8 mouse cellular contexts compared by ENCODE assay signal in the genomic region with DNA sequence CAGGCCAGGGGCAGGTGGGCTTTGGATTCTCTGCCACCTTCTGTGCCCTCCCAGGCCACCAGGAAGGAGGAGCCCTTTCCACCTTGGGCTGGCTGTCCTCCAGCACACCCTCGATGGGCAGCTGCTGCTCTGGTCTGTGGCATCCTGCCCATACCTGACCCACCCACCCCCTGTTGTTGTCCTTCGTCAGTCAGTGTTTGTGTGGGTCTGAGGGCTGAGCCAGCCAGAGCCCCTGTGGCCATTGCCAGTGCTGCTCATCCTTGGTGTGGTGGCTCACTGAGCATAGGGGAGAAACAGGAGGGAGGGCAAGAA. TPM values are rescaled to one million over a fixed set of nuclear protein-coding genes. Genes with fewer than 3 reads are reported as not detected.
DNase-seq lines count a peak whose midpoint lies in the region; ATAC-seq and TF ChIP-seq lines count a peak whose summit lies in the region.

No protein-coding gene starts in this region.

- DNase-seq in adrenal gland, postnatal 14 days = peak; percentile 31
- no peak for DNase-seq in adrenal gland, adult 2 months
- no peak for DNase-seq in lung, postnatal 0 days (ENCODE audit: low spot score)
- no peak for DNase-seq in lung, postnatal 14 days
- DNase-seq in cerebellum, postnatal 36 days = no peak
- DNase-seq in gastrocnemius, postnatal 36 days = no peak

- H3K27ac ChIP-seq in lung, postnatal 0 days (ENCODE audit: low read length) = no peak overlapping the region
- no peak overlapping the region for H3K27ac ChIP-seq in limb, embryonic 12.5 days
- 0 out of 2 replicates have a peak overlapping the region, but pooled peaks have one; percentile 16 for H3K27ac ChIP-seq in stomach, embryonic 15.5 days

- peaks cover 12% of the 10 kb centered on the region for H3K27me3 ChIP-seq in lung, postnatal 0 days (replicated peaks; ENCODE audit: insufficient read depth, low read length)
- H3K27me3 ChIP-seq in limb, embryonic 12.5 days = peaks cover 73% of the 10 kb centered on the region
- H3K27me3 ChIP-seq in stomach, embryonic 15.5 days (replicated peaks) = peaks cover 18% of the 10 kb centered on the region

- H3K4me1 ChIP-seq in lung, postnatal 0 days (ENCODE audit: insufficient read depth, low read depth, low read length) = peaks cover 4% of the 10 kb centered on the region; the same call in 1 of the 2 replicates
- peaks cover 36% of the 10 kb centered on the region for H3K4me1 ChIP-seq in limb, embryonic 12.5 days (replicated peaks)
- H3K4me1 ChIP-seq in stomach, embryonic 15.5 days = peaks cover 27% of the 10 kb centered on the region

- H3K9me3 ChIP-seq in lung, postnatal 0 days (ENCODE audit: low read length) = no peaks in the 10 kb centered on the region
- no peaks in the 10 kb centered on the region for H3K9me3 ChIP-seq in limb, embryonic 12.5 days
- no peaks in the 10 kb centered on the region for H3K9me3 ChIP-seq in stomach, embryonic 15.5 days

- intact Hi-C loops in gastrocnemius, postnatal 36 days (cut with DNase I) = no loop called here

- H3K4me2 ChIP-seq in lung, postnatal 0 days (replicated peaks; ENCODE audit: low read depth, low read length) = peak overlapping the region; percentile 41; the same call in 1 of the 2 replicates
- peak overlapping the region; percentile 48 for H3K4me2 ChIP-seq in limb, embryonic 12.5 days
- H3K4me2 ChIP-seq in stomach, embryonic 15.5 days = peak overlapping the region; percentile 49

- WGBS in lung, postnatal 0 days = 17% methylated on average over 2 of the region's 2 CpGs
- WGBS in limb, embryonic 12.5 days = 56% methylated on average over 2 of the region's 2 CpGs
- 41% methylated on average over 2 of the region's 2 CpGs for WGBS in stomach, embryonic 15.5 days

- no peaks in the 10 kb centered on the region for H3K36me3 ChIP-seq in lung, postnatal 0 days (ENCODE audit: insufficient read depth, low read length)
- no peaks in the 10 kb centered on the region for H3K36me3 ChIP-seq in limb, embryonic 12.5 days
- H3K36me3 ChIP-seq in stomach, embryonic 15.5 days = no peaks in the 10 kb centered on the region

- H3K4me3 ChIP-seq in lung, postnatal 0 days (ENCODE audit: low read depth, low read length) = no peak overlapping the region
- 0 out of 2 replicates have a peak overlapping the region, but pooled peaks have one; percentile 11 for H3K4me3 ChIP-seq in limb, embryonic 12.5 days (replicated peaks)
- H3K4me3 ChIP-seq in stomach, embryonic 15.5 days (replicated peaks) = peak overlapping the region; percentile 23

- no peak for TF ChIP-seq CTCF in lung, postnatal 0 days (IDR thresholded peaks at IDR 0.05)

- TF ChIP-seq EP300 in lung, postnatal 0 days (IDR thresholded peaks at IDR 0.05) = no peak

- no peak for ATAC-seq in lung, postnatal 0 days
- ATAC-seq in limb, embryonic 12.5 days (ENCODE audit: insufficient number of reproducible peaks, insufficient read depth, low FRiP score, low TSS enrichment, low read depth) = 0 out of 2 replicates have a peak, but pooled peaks have one; percentile 1
- ATAC-seq in stomach, embryonic 15.5 days (ENCODE audit: insufficient read depth, low FRiP score, low read depth) = no peak

- no peak overlapping the region for H3K9ac ChIP-seq in lung, postnatal 0 days (replicated peaks; ENCODE audit: low read depth)
- H3K9ac ChIP-seq in limb, embryonic 12.5 days (replicated peaks) = peak overlapping the region; percentile 42; the same call in 1 of the 2 replicates
- no peak overlapping the region for H3K9ac ChIP-seq in stomach, embryonic 15.5 days

RNA-seq across cellular contexts. Expression of a gene that starts 11.4 kb away (rescaled TPM):
- 36.1 and 36.9 TPM in 2 replicates for total RNA-seq in adrenal gland, postnatal 14 days (2021)
- 10 to 100 TPM; 43.2 to 48.1 TPM for total RNA-seq in adrenal gland, adult 2 months (2021)
- polyA plus RNA-seq in adrenal gland, adult 2 months (2012; rRNA removed) = 84.2 and 96.5 TPM in 2 replicates
- 48.4 and 48.5 TPM in 2 replicates for polyA plus RNA-seq in lung, postnatal 0 days (2015; fragmentation: Nextera tagmentation; extraction: Ambion mirVana)
- 47.0 and 47.7 TPM in 2 replicates for polyA plus RNA-seq in limb, embryonic 12.5 days (2016; fragmentation: Nextera tagmentation; extraction: Ambion mirVana)
- 43.2 and 45.7 TPM in 2 replicates for polyA plus RNA-seq in stomach, embryonic 15.5 days (2015; fragmentation: Nextera tagmentation; extraction: Ambion mirVana)
- 10 to 100 TPM; 13.3 to 14.3 TPM for total RNA-seq in gastrocnemius, postnatal 36 days (2021)

RNA-seq across cellular contexts. Expression of a gene that starts 19.6 kb away (rescaled TPM):
- total RNA-seq in adrenal gland, postnatal 14 days (2021) = 14.0 and 17.4 TPM in 2 replicates
- 10 to 100 TPM; 14.6 to 22.0 TPM for total RNA-seq in adrenal gland, adult 2 months (2021)
- polyA plus RNA-seq in adrenal gland, adult 2 months (2012; rRNA removed) = 59.1 and 68.0 TPM in 2 replicates
- polyA plus RNA-seq in lung, postnatal 0 days (2015; fragmentation: Nextera tagmentation; extraction: Ambion mirVana) = 29.7 and 34.7 TPM in 2 replicates
- 15.3 and 15.6 TPM in 2 replicates for polyA plus RNA-seq in limb, embryonic 12.5 days (2016; fragmentation: Nextera tagmentation; extraction: Ambion mirVana)
- polyA plus RNA-seq in stomach, embryonic 15.5 days (2015; fragmentation: Nextera tagmentation; extraction: Ambion mirVana) = 26.6 and 31.3 TPM in 2 replicates
- 1 to 10 TPM; 2.3 to 3.4 TPM for total RNA-seq in gastrocnemius, postnatal 36 days (2021)

RNA-seq across cellular contexts. Expression of a gene that starts 19.7 kb away (rescaled TPM):
- 21.5 and 22.2 TPM in 2 replicates for total RNA-seq in adrenal gland, postnatal 14 days (2021)
- total RNA-seq in adrenal gland, adult 2 months (2021) = 10 to 100 TPM; 27.9 to 31.5 TPM
- polyA plus RNA-seq in adrenal gland, adult 2 months (2012; rRNA removed) = 24.2 and 31.9 TPM in 2 replicates
- polyA plus RNA-seq in lung, postnatal 0 days (2015; fragmentation: Nextera tagmentation; extraction: Ambion mirVana) = 24.7 and 28.0 TPM in 2 replicates
- polyA plus RNA-seq in limb, embryonic 12.5 days (2016; fragmentation: Nextera tagmentation; extraction: Ambion mirVana) = 38.6 and 40.1 TPM in 2 replicates
- polyA plus RNA-seq in stomach, embryonic 15.5 days (2015; fragmentation: Nextera tagmentation; extraction: Ambion mirVana) = 39.1 and 39.7 TPM in 2 replicates
- total RNA-seq in gastrocnemius, postnatal 36 days (2021) = 10 to 100 TPM in 1 of 2 experiments, 1 to 10 TPM in 1; 9.1 to 11.6 TPM

RNA-seq across cellular contexts. Expression of a gene that starts 24.7 kb away (rescaled TPM):
- 0.19 and 0.38 TPM in 2 replicates for total RNA-seq in adrenal gland, postnatal 14 days (2021)
- total RNA-seq in adrenal gland, adult 2 months (2021) = under 1 TPM; 0.45 to 0.52 TPM
- polyA plus RNA-seq in adrenal gland, adult 2 months (2012; rRNA removed) = 0.37 and 0.61 TPM in 2 replicates
- 9.1 and 10.7 TPM in 2 replicates for polyA plus RNA-seq in lung, postnatal 0 days (2015; fragmentation: Nextera tagmentation; extraction: Ambion mirVana)
- polyA plus RNA-seq in limb, embryonic 12.5 days (2016; fragmentation: Nextera tagmentation; extraction: Ambion mirVana) = 1.2 and 1.7 TPM in 2 replicates
- polyA plus RNA-seq in stomach, embryonic 15.5 days (2015; fragmentation: Nextera tagmentation; extraction: Ambion mirVana) = 0.63 and 0.94 TPM in 2 replicates
- not detected for total RNA-seq in gastrocnemius, postnatal 36 days (2021)

RNA-seq across cellular contexts. Expression of a gene that starts 29.0 kb away (rescaled TPM):
- 22.9 and 26.2 TPM in 2 replicates for total RNA-seq in adrenal gland, postnatal 14 days (2021)
- 10 to 100 TPM; 15.5 to 18.6 TPM for total RNA-seq in adrenal gland, adult 2 months (2021)
- 15.3 and 16.7 TPM in 2 replicates for polyA plus RNA-seq in adrenal gland, adult 2 months (2012; rRNA removed)
- 86.1 and 97.7 TPM in 2 replicates for polyA plus RNA-seq in lung, postnatal 0 days (2015; fragmentation: Nextera tagmentation; extraction: Ambion mirVana)
- polyA plus RNA-seq in limb, embryonic 12.5 days (2016; fragmentation: Nextera tagmentation; extraction: Ambion mirVana) = 59.8 and 64.8 TPM in 2 replicates
- 53.9 and 58.0 TPM in 2 replicates for polyA plus RNA-seq in stomach, embryonic 15.5 days (2015; fragmentation: Nextera tagmentation; extraction: Ambion mirVana)
- 10 to 100 TPM; 10.4 to 14.9 TPM for total RNA-seq in gastrocnemius, postnatal 36 days (2021)
